9 mouse cellular contexts compared by ENCODE assay signal in the genomic region with DNA sequence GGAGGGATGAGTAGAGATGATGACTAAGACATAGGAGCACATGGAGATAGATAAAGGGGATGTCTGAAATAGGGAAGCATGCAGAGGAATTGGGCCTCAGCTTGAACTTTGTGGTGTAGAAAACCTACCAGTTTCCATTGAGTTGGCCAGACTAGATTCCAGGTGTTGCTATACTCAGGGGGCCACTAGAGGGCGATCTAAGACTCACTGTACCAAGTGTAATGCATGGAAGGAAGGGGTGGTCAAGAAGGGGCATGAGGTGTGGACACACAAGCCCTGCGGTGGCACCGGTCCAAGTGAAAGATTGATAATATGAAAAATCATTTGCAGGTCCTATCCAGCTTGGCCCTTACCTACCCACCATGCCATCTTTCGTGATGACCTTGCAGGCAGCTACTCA. TPM values are rescaled to one million over a fixed set of nuclear protein-coding genes. Genes with fewer than 3 reads are reported as not detected.
DNase-seq lines count a peak whose midpoint lies in the region; ATAC-seq and TF ChIP-seq lines count a peak whose summit lies in the region.
"Had no signal": no experiment of that assay in that cellular context is flagged by ENCODE, and none has a peak within 500 bp of the region (broad histone marks: within the 10 kb centered on the region; RNA-seq: fewer than 3 reads in every experiment).

No protein-coding gene starts in this region.

- no peak overlapping the region for H3K27ac ChIP-seq in lung, postnatal 0 days (ENCODE audit: low read length)
- H3K27ac ChIP-seq: stomach, embryonic 15.5 days had no signal

- no peak for ATAC-seq in lung, postnatal 0 days
- no peak for ATAC-seq in activated CD4-positive, CD25-positive, alpha-beta regulatory T cell, adult 4 months

- no peak overlapping the region for H3K9ac ChIP-seq in lung, postnatal 0 days (replicated peaks; ENCODE audit: low read depth)
- H3K9ac ChIP-seq: stomach, embryonic 15.5 days had no signal

- peak; percentile 58 to 64 for DNase-seq in urinary bladder, adult 18-20 months (ENCODE audit: low spot score in 2 of 2)
- no peak for DNase-seq in urinary bladder, postnatal 10 days (ENCODE audit: low spot score)
- peak; percentile 53 for DNase-seq in c-Kit-negative CD71-positive TER-119-positive erythroid progenitor cells, embryonic 14.5 days (ENCODE audit: low read depth, low spot score)
- DNase-seq in frontal cortex, postnatal 14 days (ENCODE audit: low spot score in 2 of 2), result peak; percentile 46 to 72
- peak; percentile 85 for DNase-seq in layer of hippocampus, adult 11-12 months (ENCODE audit: low spot score)
- peak; percentile 79 for DNase-seq in lung, postnatal 0 days (ENCODE audit: low spot score)
- DNase-seq in right cerebral cortex, postnatal 36 days (ENCODE audit: low spot score in 2 of 2), result peak; percentile 57 to 66

- no peaks in the 10 kb centered on the region for H3K9me3 ChIP-seq in lung, postnatal 0 days (ENCODE audit: low read length)
- H3K9me3 ChIP-seq: stomach, embryonic 15.5 days had no signal

- no peak for TF ChIP-seq EP300 in lung, postnatal 0 days (IDR thresholded peaks at IDR 0.05)

- no peak overlapping the region for H3K4me2 ChIP-seq in lung, postnatal 0 days (replicated peaks; ENCODE audit: low read depth, low read length)
- H3K4me2 ChIP-seq: stomach, embryonic 15.5 days had no signal

- TF ChIP-seq CTCF in lung, postnatal 0 days (IDR thresholded peaks at IDR 0.05), result peak; percentile 95

- no peaks in the 10 kb centered on the region for H3K27me3 ChIP-seq in lung, postnatal 0 days (replicated peaks; ENCODE audit: insufficient read depth, low read length)
- H3K27me3 ChIP-seq: stomach, embryonic 15.5 days had no signal

- WGBS in lung, postnatal 0 days, result 33% methylated on average over 4 of the region's 4 CpGs

- no peaks in the 10 kb centered on the region for H3K4me1 ChIP-seq in lung, postnatal 0 days (ENCODE audit: insufficient read depth, low read depth, low read length)

- no peak overlapping the region for H3K4me3 ChIP-seq in lung, postnatal 0 days (ENCODE audit: low read depth, low read length)
- H3K4me3 ChIP-seq: stomach, embryonic 15.5 days had no signal

- peaks cover 13% of the 10 kb centered on the region; the same call in 1 of the 2 replicates for H3K36me3 ChIP-seq in lung, postnatal 0 days (ENCODE audit: insufficient read depth, low read length)

RNA-seq across cellular contexts. Expression of gene Slc7a6, which starts 3.2 kb away (rescaled TPM):
- 38.9 and 39.7 TPM in 2 replicates for polyA plus RNA-seq in lung, postnatal 0 days (2015; fragmentation: Nextera tagmentation; extraction: Ambion mirVana)
- 10 to 100 TPM; 26.2 to 33.6 TPM for polyA plus RNA-seq in activated CD4-positive, CD25-positive, alpha-beta regulatory T cell, adult 4 months (2017; shearing (Covaris generic))

RNA-seq across cellular contexts. Expression of gene Pla2g15, which starts 15.3 kb away (rescaled TPM):
- polyA plus RNA-seq in lung, postnatal 0 days (2015; fragmentation: Nextera tagmentation; extraction: Ambion mirVana), result 10.6 and 10.8 TPM in 2 replicates
- 1 to 10 TPM; 1.9 to 4.0 TPM for polyA plus RNA-seq in activated CD4-positive, CD25-positive, alpha-beta regulatory T cell, adult 4 months (2017; shearing (Covaris generic))

RNA-seq across cellular contexts. Expression of gene Esrp2, which starts 28.7 kb away (rescaled TPM):
- 38.4 and 38.6 TPM in 2 replicates for polyA plus RNA-seq in lung, postnatal 0 days (2015; fragmentation: Nextera tagmentation; extraction: Ambion mirVana)
- under 1 TPM in 1 of 2 experiments, not detected in 1; 0.20 TPM for polyA plus RNA-seq in activated CD4-positive, CD25-positive, alpha-beta regulatory T cell, adult 4 months (2017; shearing (Covaris generic))

RNA-seq across cellular contexts. Expression of gene Slc7a6os, which starts 45.3 kb away (rescaled TPM):
- polyA plus RNA-seq in lung, postnatal 0 days (2015; fragmentation: Nextera tagmentation; extraction: Ambion mirVana), result 19.0 and 22.6 TPM in 2 replicates
- 10 to 100 TPM; 20.6 to 22.5 TPM for polyA plus RNA-seq in activated CD4-positive, CD25-positive, alpha-beta regulatory T cell, adult 4 months (2017; shearing (Covaris generic))

RNA-seq across cellular contexts. Expression of gene Prmt7, which starts 45.3 kb away (rescaled TPM):
- 19.4 and 19.5 TPM in 2 replicates for polyA plus RNA-seq in lung, postnatal 0 days (2015; fragmentation: Nextera tagmentation; extraction: Ambion mirVana)
- 10 to 100 TPM; 19.5 to 31.6 TPM for polyA plus RNA-seq in activated CD4-positive, CD25-positive, alpha-beta regulatory T cell, adult 4 months (2017; shearing (Covaris generic))

Comparison
In these comparisons a context has a peak if more than half of its experiments do, and no peak if none do; other contexts are left out.
1. RNA of gene Esrp2, which starts 28.7 kb away (polyA plus RNA-seq): 38.4 to 38.6 TPM in lung, postnatal 0 days; 0.20 TPM in activated CD4-positive, CD25-positive, alpha-beta regulatory T cell, adult 4 months; every median in the first group is over 10 times any median in the second.